Mouse (Mus musculus): ENCODE results near the gene Hes7. TPM values are rescaled to one million over a fixed set of nuclear protein-coding genes. Genes with fewer than 3 reads are reported as not detected.

Gene Hes7
- polyA plus RNA-seq, 1 experiment, result not detected

DNA sequence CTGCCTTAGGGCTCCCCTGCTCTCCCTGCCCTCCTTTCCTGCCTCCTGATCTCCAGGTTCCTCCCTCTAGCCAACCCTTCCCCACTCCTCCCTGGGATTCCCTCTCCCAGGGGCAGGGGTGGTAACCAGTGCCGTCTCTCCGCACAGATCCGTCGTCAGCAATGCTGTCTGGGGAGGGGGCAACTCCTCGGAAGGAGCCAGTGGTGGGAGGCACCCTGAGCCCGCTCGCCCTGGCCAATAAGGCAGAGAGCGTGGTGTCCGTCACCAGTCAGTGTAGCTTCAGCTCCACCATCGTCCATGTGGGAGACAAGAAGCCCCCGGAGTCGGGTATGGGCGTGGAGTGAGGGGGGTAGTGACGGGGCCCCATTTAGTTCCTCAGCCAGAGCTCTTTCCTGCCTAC, 15.7 kb upstream of the Hes7 start:
- no peak overlapping the region for H3K4me3 ChIP-seq (ENCODE audit: low read depth, low read length)
- TF ChIP-seq CTCF (IDR thresholded peaks at IDR 0.05; ENCODE audit: low read depth, low read length), result no peak
- TF ChIP-seq POLR2A (IDR thresholded peaks at IDR 0.05; ENCODE audit: insufficient read depth, low read length), result no peak
- no peak for TF ChIP-seq EP300 (IDR thresholded peaks at IDR 0.05; ENCODE audit: insufficient read depth, low read depth, low read length)
- no peak overlapping the region for H3K9ac ChIP-seq (ENCODE audit: low read depth, poor library complexity, severe bottlenecking)
- H3K27me3 ChIP-seq (ENCODE audit: control insufficient read depth, insufficient read depth, low read length, poor library complexity, severe bottlenecking), result no peaks in the 10 kb centered on the region
- H3K36me3 ChIP-seq (ENCODE audit: control insufficient read depth, insufficient read depth, low read length, poor library complexity, severe bottlenecking), result peaks cover 22% of the 10 kb centered on the region
- no peaks in the 10 kb centered on the region for H3K9me3 ChIP-seq (replicated peaks; ENCODE audit: control insufficient read depth, insufficient read depth, low read length, poor library complexity, severe bottlenecking)
- peaks cover 2% of the 10 kb centered on the region for H3K4me1 ChIP-seq (ENCODE audit: control insufficient read depth, insufficient read depth, low read length)
- H3K27ac ChIP-seq (ENCODE audit: insufficient read depth, low read length), result no peak overlapping the region

DNA sequence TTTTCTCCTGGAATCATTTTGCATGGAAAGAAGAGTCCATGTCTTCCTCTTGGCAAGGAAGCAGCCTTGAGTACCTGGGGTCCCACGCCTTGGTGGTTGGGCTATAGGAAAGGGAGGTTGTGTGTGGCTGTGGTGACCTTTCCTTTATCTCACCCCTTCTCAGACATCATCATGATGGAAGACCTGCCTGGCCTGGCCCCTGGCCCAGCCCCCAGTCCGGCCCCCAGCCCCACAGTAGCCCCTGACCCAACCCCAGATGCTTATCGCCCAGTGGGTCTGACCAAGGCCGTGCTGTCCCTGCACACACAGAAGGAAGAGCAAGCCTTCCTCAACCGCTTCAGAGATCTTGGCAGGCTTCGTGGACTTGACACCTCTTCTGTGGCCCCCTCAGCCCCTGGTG, 15.0 kb upstream of the Hes7 start:
- H3K9me3 ChIP-seq (replicated peaks; ENCODE audit: control insufficient read depth, insufficient read depth, low read length, poor library complexity, severe bottlenecking), result no peaks in the 10 kb centered on the region
- H3K27ac ChIP-seq (ENCODE audit: insufficient read depth, low read length), result no peak overlapping the region
- no peak overlapping the region for H3K9ac ChIP-seq (ENCODE audit: low read depth, poor library complexity, severe bottlenecking)
- H3K36me3 ChIP-seq (ENCODE audit: control insufficient read depth, insufficient read depth, low read length, poor library complexity, severe bottlenecking), result peaks cover 22% of the 10 kb centered on the region
- no peaks in the 10 kb centered on the region for H3K27me3 ChIP-seq (ENCODE audit: control insufficient read depth, insufficient read depth, low read length, poor library complexity, severe bottlenecking)
- TF ChIP-seq POLR2A (IDR thresholded peaks at IDR 0.05; ENCODE audit: insufficient read depth, low read length) (no peak), CTCF (IDR thresholded peaks at IDR 0.05; ENCODE audit: low read depth, low read length) (no peak), EP300 (IDR thresholded peaks at IDR 0.05; ENCODE audit: insufficient read depth, low read depth, low read length) (no peak)
- peaks cover 4% of the 10 kb centered on the region for H3K4me1 ChIP-seq (ENCODE audit: control insufficient read depth, insufficient read depth, low read length)
- no peak overlapping the region for H3K4me3 ChIP-seq (ENCODE audit: low read depth, low read length)

DNA sequence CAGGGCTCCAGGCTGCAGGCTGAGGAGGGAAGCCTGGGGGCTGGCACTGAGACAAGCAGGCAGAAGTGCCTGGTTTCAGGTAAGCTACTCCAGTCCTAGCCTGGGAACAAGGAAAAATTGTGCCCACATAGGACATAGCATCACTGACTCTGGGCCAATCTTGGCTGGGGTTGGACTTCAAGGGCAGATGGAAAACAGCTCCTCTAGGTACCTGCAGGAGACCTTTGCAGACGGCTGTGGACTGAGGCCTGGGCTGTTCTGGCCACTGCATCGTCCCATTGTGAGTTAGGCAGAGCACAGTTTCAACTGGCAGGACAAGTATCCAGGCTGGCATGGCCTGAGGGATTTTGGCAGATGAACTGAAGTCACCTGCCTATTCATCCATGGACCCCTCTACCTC, 14.4 kb upstream of the Hes7 start:
- H3K36me3 ChIP-seq (ENCODE audit: control insufficient read depth, insufficient read depth, low read length, poor library complexity, severe bottlenecking), result peaks cover 22% of the 10 kb centered on the region
- no peak overlapping the region for H3K27ac ChIP-seq (ENCODE audit: insufficient read depth, low read length)
- H3K9me3 ChIP-seq (replicated peaks; ENCODE audit: control insufficient read depth, insufficient read depth, low read length, poor library complexity, severe bottlenecking), result no peaks in the 10 kb centered on the region
- H3K27me3 ChIP-seq (ENCODE audit: control insufficient read depth, insufficient read depth, low read length, poor library complexity, severe bottlenecking), result no peaks in the 10 kb centered on the region
- TF ChIP-seq EP300 (IDR thresholded peaks at IDR 0.05; ENCODE audit: insufficient read depth, low read depth, low read length) (no peak), CTCF (IDR thresholded peaks at IDR 0.05; ENCODE audit: low read depth, low read length) (no peak), POLR2A (IDR thresholded peaks at IDR 0.05; ENCODE audit: insufficient read depth, low read length) (no peak)
- no peak overlapping the region for H3K9ac ChIP-seq (ENCODE audit: low read depth, poor library complexity, severe bottlenecking)
- peaks cover 4% of the 10 kb centered on the region for H3K4me1 ChIP-seq (ENCODE audit: control insufficient read depth, insufficient read depth, low read length)
- no peak overlapping the region for H3K4me3 ChIP-seq (ENCODE audit: low read depth, low read length)

DNA sequence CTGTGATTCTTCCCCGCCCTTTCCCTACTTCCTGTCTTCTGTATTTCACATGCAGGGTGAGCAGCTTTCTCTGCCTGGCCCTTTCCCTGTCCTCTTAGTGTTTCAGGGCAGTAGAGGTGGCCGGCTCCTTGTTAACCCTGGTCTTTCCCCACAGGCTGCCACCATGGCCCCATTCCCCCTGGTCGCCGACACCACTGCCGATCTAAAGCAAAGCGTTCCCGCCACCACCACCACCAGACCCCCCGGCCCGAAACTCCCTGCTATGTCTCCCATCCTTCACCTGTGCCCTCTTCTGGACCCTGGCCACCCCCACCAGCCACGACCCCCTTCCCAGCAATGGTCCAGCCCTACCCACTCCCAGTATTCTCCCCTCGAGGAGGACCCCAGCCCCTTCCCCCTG, 13.9 kb upstream of the Hes7 start:
- TF ChIP-seq POLR2A (IDR thresholded peaks at IDR 0.05; ENCODE audit: insufficient read depth, low read length), result no peak
- no peak for TF ChIP-seq EP300 (IDR thresholded peaks at IDR 0.05; ENCODE audit: insufficient read depth, low read depth, low read length)
- no peak for TF ChIP-seq CTCF (IDR thresholded peaks at IDR 0.05; ENCODE audit: low read depth, low read length)
- Histone ChIP-seq H3K9ac (ENCODE audit: low read depth, poor library complexity, severe bottlenecking) (no peak overlapping the region), H3K4me1 (ENCODE audit: control insufficient read depth, insufficient read depth, low read length) (peaks cover 4% of the 10 kb centered on the region), H3K9me3 (replicated peaks; ENCODE audit: control insufficient read depth, insufficient read depth, low read length, poor library complexity, severe bottlenecking) (no peaks in the 10 kb centered on the region), H3K36me3 (ENCODE audit: control insufficient read depth, insufficient read depth, low read length, poor library complexity, severe bottlenecking) (peaks cover 21% of the 10 kb centered on the region), H3K4me3 (ENCODE audit: low read depth, low read length) (no peak overlapping the region), H3K27me3 (ENCODE audit: control insufficient read depth, insufficient read depth, low read length, poor library complexity, severe bottlenecking) (no peaks in the 10 kb centered on the region), H3K27ac (ENCODE audit: insufficient read depth, low read length) (no peak overlapping the region)

DNA sequence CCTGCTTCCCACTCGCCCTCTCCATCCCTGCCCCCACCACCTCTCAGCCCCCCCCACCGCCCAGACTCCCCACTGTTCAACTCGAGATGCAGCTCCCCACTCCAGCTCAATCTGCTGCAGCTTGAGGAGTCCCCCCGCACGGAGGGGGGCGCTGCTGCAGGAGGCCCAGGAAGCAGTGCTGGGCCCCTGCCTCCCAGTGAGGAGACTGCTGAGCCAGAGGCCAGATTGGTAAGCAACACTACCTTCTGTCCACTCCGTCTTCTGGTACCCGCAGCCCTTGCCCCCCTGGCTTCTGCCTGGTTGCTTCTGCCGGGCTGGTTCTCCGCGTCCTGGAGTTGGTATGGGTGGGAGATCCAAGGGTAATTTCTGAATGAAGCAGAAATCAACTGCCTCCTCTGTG, 13.4 kb upstream of the Hes7 start:
- no peak overlapping the region for H3K27ac ChIP-seq (ENCODE audit: insufficient read depth, low read length)
- H3K36me3 ChIP-seq (ENCODE audit: control insufficient read depth, insufficient read depth, low read length, poor library complexity, severe bottlenecking), result peaks cover 16% of the 10 kb centered on the region
- no peak overlapping the region for H3K4me3 ChIP-seq (ENCODE audit: low read depth, low read length)
- no peaks in the 10 kb centered on the region for H3K9me3 ChIP-seq (replicated peaks; ENCODE audit: control insufficient read depth, insufficient read depth, low read length, poor library complexity, severe bottlenecking)
- H3K4me1 ChIP-seq (ENCODE audit: control insufficient read depth, insufficient read depth, low read length), result peaks cover 4% of the 10 kb centered on the region
- H3K9ac ChIP-seq (ENCODE audit: low read depth, poor library complexity, severe bottlenecking), result no peak overlapping the region
- no peaks in the 10 kb centered on the region for H3K27me3 ChIP-seq (ENCODE audit: control insufficient read depth, insufficient read depth, low read length, poor library complexity, severe bottlenecking)
- TF ChIP-seq EP300 (IDR thresholded peaks at IDR 0.05; ENCODE audit: insufficient read depth, low read depth, low read length), result no peak

DNA sequence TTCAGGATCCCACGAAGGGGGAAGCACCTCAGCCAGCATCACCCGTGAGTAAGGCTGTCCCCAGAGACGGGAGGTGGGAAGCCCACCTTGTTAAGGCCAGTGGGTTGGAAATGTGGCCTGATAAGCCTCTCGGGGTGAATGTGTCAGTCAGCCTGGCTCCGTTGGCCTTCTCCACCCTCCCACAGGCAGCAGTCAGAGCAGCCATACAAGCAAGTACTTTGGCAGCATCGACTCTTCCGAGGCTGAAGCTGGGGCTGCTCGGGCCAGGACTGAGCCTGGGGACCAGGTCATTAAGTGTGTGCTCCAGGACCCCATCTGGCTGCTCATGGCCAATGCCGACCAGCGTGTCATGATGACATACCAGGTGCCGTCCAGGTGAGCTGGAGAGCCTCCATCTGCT, 12.5 kb upstream of the Hes7 start:
- no peaks in the 10 kb centered on the region for H3K27me3 ChIP-seq (ENCODE audit: control insufficient read depth, insufficient read depth, low read length, poor library complexity, severe bottlenecking)
- no peak overlapping the region for H3K4me3 ChIP-seq (ENCODE audit: low read depth, low read length)
- H3K36me3 ChIP-seq (ENCODE audit: control insufficient read depth, insufficient read depth, low read length, poor library complexity, severe bottlenecking), result peaks cover 11% of the 10 kb centered on the region
- H3K27ac ChIP-seq (ENCODE audit: insufficient read depth, low read length), result no peak overlapping the region
- no peak overlapping the region for H3K9ac ChIP-seq (ENCODE audit: low read depth, poor library complexity, severe bottlenecking)
- no peaks in the 10 kb centered on the region for H3K9me3 ChIP-seq (replicated peaks; ENCODE audit: control insufficient read depth, insufficient read depth, low read length, poor library complexity, severe bottlenecking)
- H3K4me1 ChIP-seq (ENCODE audit: control insufficient read depth, insufficient read depth, low read length), result peaks cover 4% of the 10 kb centered on the region
- no peak for TF ChIP-seq POLR2A (IDR thresholded peaks at IDR 0.05; ENCODE audit: insufficient read depth, low read length)
- TF ChIP-seq CTCF (IDR thresholded peaks at IDR 0.05; ENCODE audit: low read depth, low read length), result no peak
- no peak for TF ChIP-seq EP300 (IDR thresholded peaks at IDR 0.05; ENCODE audit: insufficient read depth, low read depth, low read length)

Measured in ES-Bruce4 (cell line).